Mouse (Mus musculus) hindbrain, embryonic 11.5 days (tissue): ENCODE results near the gene Slc47a1. TPM values are rescaled to one million over a fixed set of nuclear protein-coding genes. Genes with fewer than 3 reads are reported as not detected.
"Not testable (repeated sequence)": the region's sequence is repeated elsewhere in the genome, so short reads cannot be mapped to it uniquely, and the experiment has no call there.

Experiments
- ATAC-seq: fragments of 200-750 bp; cut with Nextera tagmentation; 2 replicates; pipeline ENCODE4 v1.8.0; 2017; ENCODE audit warnings: mild to moderate bottlenecking, moderate TSS enrichment, moderate library complexity; ENCODE audit not compliant: low FRiP score
- DNase-seq: peaks from one replicate; pipeline ENCODE4 v3.0.0-alpha.2; 2015; ENCODE audit warnings: low spot score
- H3K27ac ChIP-seq: fragments of 300-500 bp; sonication (generic); 2 replicates; pipeline ENCODE4 v1.5.1; 2014; ENCODE audit warnings: mild to moderate bottlenecking, low read depth, low read length
- H3K27me3 ChIP-seq: fragments of 300-500 bp; sonication (generic); 2 replicates; pipeline ENCODE4 v1.6.1; 2014; ENCODE audit warnings: mild to moderate bottlenecking, low read length, moderate library complexity, mixed read lengths; ENCODE audit not compliant: control insufficient read depth, insufficient read depth
- H3K36me3 ChIP-seq: fragments of 300-500 bp; sonication (generic); 2 replicates; pipeline ENCODE4 v1.6.1; 2014; ENCODE audit warnings: mild to moderate bottlenecking, low read length, moderate library complexity, mixed read lengths; ENCODE audit not compliant: control insufficient read depth, insufficient read depth
- H3K4me1 ChIP-seq: fragments of 300-500 bp; sonication (generic); replicated peaks from 2 replicates; pipeline ENCODE4 v1.6.1; 2014; ENCODE audit warnings: low read length, mixed read lengths; ENCODE audit not compliant: control insufficient read depth, insufficient read depth
- H3K4me2 ChIP-seq: fragments of 300-500 bp; sonication (generic); replicated peaks from 2 replicates; pipeline ENCODE4 v1.6.1; 2014; ENCODE audit warnings: mild to moderate bottlenecking, low read depth, low read length
- H3K4me3 ChIP-seq: fragments of 300-500 bp; sonication (generic); 2 replicates; pipeline ENCODE4 v1.5.1; 2014; ENCODE audit warnings: low read depth, low read length
- H3K9ac ChIP-seq: fragments of 300-500 bp; sonication (generic); 2 replicates; pipeline ENCODE4 v1.6.1; 2014; ENCODE audit warnings: low read depth, low read length
- H3K9me3 ChIP-seq: fragments of 300-500 bp; sonication (generic); 2 replicates; pipeline ENCODE4 v1.6.1; 2016; ENCODE audit warnings: low read length; ENCODE audit not compliant: control insufficient read depth
- WGBS: fragments of 180-500 bp; shearing (Covaris S2); extraction: QIAGEN DNeasy Blood & Tissue Kit; methylation state at CpG from one replicate; pipeline ENCODE4 v1.1.7; 2014; 5-methylcytosine and 5-hydroxymethylcytosine counted together
- polyA plus RNA-seq: library from polyadenylated mRNA; unstranded; fragments of >200 nt; fragmentation: Nextera tagmentation; extraction: Ambion mirVana; gene quantifications from 2 replicates; pipeline ENCODE4 v1.2.1, GENCODE M21; 2014

Gene Slc47a1
- 0.08 and 0.15 TPM in 2 replicates for polyA plus RNA-seq

- Histone ChIP-seq H3K27ac (no peak within 1 kb of the TSS), H3K9ac (0 out of 2 replicates have a peak within 1 kb of the TSS, but pooled peaks have one; percentile 11), H3K4me2 (peak within 1 kb of the TSS; percentile 41), H3K4me3 (0 out of 2 replicates have a peak within 1 kb of the TSS, but pooled peaks have one; percentile 8), H3K4me1 (peaks cover 3% of the 10 kb centered on the region; the same call in 1 of the 2 replicates), H3K27me3 (peaks cover 19% of the 10 kb centered on the region), H3K9me3 (no peaks in the 10 kb centered on the region), H3K36me3 (no peaks in the 10 kb centered on the region)
- 17% methylated on average over 39 of the region's 39 CpGs for WGBS
- ATAC-seq, result no peak
- DNase-seq, result peak; percentile 31
Measured at GRCm38 (mm10) chr11:61377881-61378613, at the start of gene Slc47a1. Slc47a1 (minus strand) TSS chr11:61378345.

GRCm38 (mm10) chr11:61419253-61419652, 41.1 kb upstream of the Slc47a1 start:
- no peak overlapping the region for H3K4me3 ChIP-seq
- DNase-seq (no peak), ATAC-seq (no peak)
- H3K9me3 ChIP-seq, result no peaks in the 10 kb centered on the region
- H3K4me1 ChIP-seq, result no peaks in the 10 kb centered on the region
- no peak overlapping the region for H3K4me2 ChIP-seq
- H3K27ac ChIP-seq, result no peak overlapping the region
- 85% methylated on average over 6 of the region's 6 CpGs for WGBS
- H3K27me3 ChIP-seq, result no peaks in the 10 kb centered on the region
- H3K36me3 ChIP-seq, result no peaks in the 10 kb centered on the region
- H3K9ac ChIP-seq, result no peak overlapping the region

GRCm38 (mm10) chr11:61417945-61418551, 39.9 kb upstream of the Slc47a1 start:
- H3K4me3 ChIP-seq, result no peak overlapping the region
- H3K9me3 ChIP-seq, result no peaks in the 10 kb centered on the region
- H3K27me3 ChIP-seq, result no peaks in the 10 kb centered on the region
- WGBS, result 34% methylated on average over 6 of the region's 6 CpGs
- H3K4me2 ChIP-seq, result no peak overlapping the region
- no peak overlapping the region for H3K9ac ChIP-seq
- ATAC-seq (peak; percentile 19; the same call in 1 of the 2 replicates), DNase-seq (peak; percentile 91)
- no peaks in the 10 kb centered on the region for H3K36me3 ChIP-seq
- H3K27ac ChIP-seq, result no peak overlapping the region
- no peaks in the 10 kb centered on the region for H3K4me1 ChIP-seq

DNA sequence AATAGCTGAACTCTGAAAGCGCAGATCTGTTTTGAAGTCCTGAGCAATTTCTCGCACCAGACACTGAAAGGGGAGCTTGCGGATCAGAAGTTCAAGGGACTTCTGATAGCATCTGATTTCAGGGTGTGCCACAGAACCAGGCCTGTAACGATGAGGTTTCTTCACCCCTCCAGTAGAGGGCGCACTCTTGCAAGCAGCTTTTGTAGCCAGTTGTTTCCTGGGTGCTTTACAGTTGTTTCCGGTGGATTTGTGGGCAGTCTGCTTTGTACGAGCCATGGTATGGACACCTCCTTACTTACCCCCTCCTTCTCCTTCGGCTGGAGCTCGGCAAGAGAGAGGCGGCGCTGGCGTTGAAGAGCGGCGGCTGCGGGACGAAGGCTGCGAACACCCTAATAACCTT, 38.4 kb upstream of the Slc47a1 start:
- H3K27me3 ChIP-seq, H3K27ac ChIP-seq, H3K9ac ChIP-seq, H3K9me3 ChIP-seq, H3K4me2 ChIP-seq, ATAC-seq, H3K36me3 ChIP-seq, DNase-seq, H3K4me3 ChIP-seq, H3K4me1 ChIP-seq: not testable (repeated sequence)
- WGBS, result 88% methylated on average over 17 of the region's 17 CpGs

GRCm38 (mm10) chr11:61415444-61415843, 37.3 kb upstream of the Slc47a1 start:
- Histone ChIP-seq H3K4me3 (no peak overlapping the region), H3K4me2 (no peak overlapping the region), H3K36me3 (no peaks in the 10 kb centered on the region), H3K27ac (no peak overlapping the region), H3K4me1 (no peaks in the 10 kb centered on the region), H3K9ac (no peak overlapping the region), H3K27me3 (no peaks in the 10 kb centered on the region), H3K9me3 (no peaks in the 10 kb centered on the region)
- ATAC-seq, result no peak
- WGBS, result 95% methylated on average over 1 of the region's 1 CpGs
- no peak for DNase-seq

GRCm38 (mm10) chr11:61414560-61414959, 36.4 kb upstream of the Slc47a1 start:
- Histone ChIP-seq H3K9me3 (no peaks in the 10 kb centered on the region), H3K4me2 (no peak overlapping the region), H3K4me3 (no peak overlapping the region), H3K36me3 (no peaks in the 10 kb centered on the region), H3K9ac (no peak overlapping the region), H3K27me3 (no peaks in the 10 kb centered on the region), H3K27ac (no peak overlapping the region), H3K4me1 (no peaks in the 10 kb centered on the region)
- 82% methylated on average over 3 of the region's 3 CpGs for WGBS
- ATAC-seq, result no peak
- DNase-seq, result no peak

GRCm38 (mm10) chr11:61413411-61413810, 35.3 kb upstream of the Slc47a1 start:
- H3K9ac ChIP-seq, result no peak overlapping the region
- H3K36me3 ChIP-seq, result no peaks in the 10 kb centered on the region
- H3K4me1 ChIP-seq, result no peaks in the 10 kb centered on the region
- no peaks in the 10 kb centered on the region for H3K9me3 ChIP-seq
- 81% methylated on average over 5 of the region's 5 CpGs for WGBS
- DNase-seq, result no peak
- H3K27me3 ChIP-seq, result no peaks in the 10 kb centered on the region
- no peak overlapping the region for H3K4me2 ChIP-seq
- no peak for ATAC-seq
- H3K4me3 ChIP-seq, result no peak overlapping the region
- H3K27ac ChIP-seq, result no peak overlapping the region

GRCm38 (mm10) chr11:61411809-61412208, 33.7 kb upstream of the Slc47a1 start:
- DNase-seq (no peak), ATAC-seq (no peak)
- no peak overlapping the region for H3K4me3 ChIP-seq
- H3K9me3 ChIP-seq, result no peaks in the 10 kb centered on the region
- no peak overlapping the region for H3K4me2 ChIP-seq
- H3K27me3 ChIP-seq, result no peaks in the 10 kb centered on the region
- H3K4me1 ChIP-seq, result no peaks in the 10 kb centered on the region
- 46% methylated on average over 7 of the region's 7 CpGs for WGBS
- H3K27ac ChIP-seq, result no peak overlapping the region
- no peak overlapping the region for H3K9ac ChIP-seq
- H3K36me3 ChIP-seq, result no peaks in the 10 kb centered on the region

DNA sequence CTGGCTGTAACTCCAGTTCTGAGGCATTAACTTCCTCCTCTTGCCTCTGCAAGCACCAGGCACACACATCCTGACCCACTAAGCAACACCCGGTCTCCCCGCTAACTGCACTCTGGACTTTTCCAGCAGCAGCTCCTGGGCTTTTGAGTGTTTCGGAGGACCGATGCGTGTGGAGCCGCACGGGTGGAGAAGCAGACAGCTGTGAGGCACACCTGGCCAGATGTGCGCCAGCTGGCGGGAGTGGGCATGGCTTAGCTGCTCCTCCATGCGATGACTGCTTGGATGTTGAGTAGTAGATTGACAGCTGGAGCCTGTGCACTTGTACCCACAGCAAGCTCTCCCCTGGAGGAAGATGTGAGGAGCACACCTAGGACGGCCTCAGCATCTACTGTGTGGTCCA, 33.1 kb upstream of the Slc47a1 start:
- Histone ChIP-seq H3K9ac (no peak overlapping the region), H3K4me3 (no peak overlapping the region), H3K4me2 (no peak overlapping the region), H3K36me3 (no peaks in the 10 kb centered on the region), H3K27me3 (no peaks in the 10 kb centered on the region), H3K4me1 (no peaks in the 10 kb centered on the region), H3K27ac (no peak overlapping the region), H3K9me3 (no peaks in the 10 kb centered on the region)
- DNase-seq, result no peak
- WGBS, result 86% methylated on average over 11 of the region's 11 CpGs
- no peak for ATAC-seq
